ENCODE assay signal across 21 mouse cellular contexts in the genomic region with DNA sequence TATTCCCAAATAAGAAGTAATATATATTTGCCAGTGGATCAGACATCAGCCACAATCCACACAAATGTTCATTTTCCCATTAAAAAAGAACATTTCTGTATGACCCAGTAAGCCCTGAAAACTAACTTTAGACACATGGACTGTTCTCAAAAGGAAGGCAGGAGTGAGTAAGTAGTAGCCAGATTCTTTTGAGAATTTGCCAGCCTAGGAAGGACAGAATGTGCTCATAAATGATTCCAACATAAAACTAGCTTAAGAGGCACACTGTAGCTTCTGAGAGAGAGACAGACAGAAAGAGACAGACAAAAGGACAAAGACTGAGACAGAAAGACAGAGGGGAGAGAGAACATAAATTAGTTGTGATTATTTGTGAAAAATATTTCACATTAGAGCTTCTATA.
DNase-seq lines count a peak whose midpoint lies in the region; ATAC-seq and TF ChIP-seq lines count a peak whose summit lies in the region.
"Had no signal": no experiment of that assay in that cellular context is flagged by ENCODE, and none has a peak within 500 bp of the region (broad histone marks: within the 10 kb centered on the region; RNA-seq: fewer than 3 reads in every experiment).

No protein-coding gene starts in this region.

- H3K4me3 ChIP-seq in heart, embryonic 12.5 days: no peak overlapping the region
- H3K4me3 ChIP-seq in lung, postnatal 0 days (ENCODE audit: low read depth, low read length): no peak overlapping the region
- H3K4me3 ChIP-seq: embryonic facial prominence, embryonic 15.5 days; erythroblast, embryonic 14.5 days; forebrain, embryonic 10.5 days; hindbrain, embryonic 13.5 days had no signal

- H3K4me1 ChIP-seq in heart, embryonic 12.5 days (replicated peaks): peaks cover 5% of the 10 kb centered on the region; the same call in 1 of the 2 replicates
- no peaks in the 10 kb centered on the region for H3K4me1 ChIP-seq in lung, postnatal 0 days (ENCODE audit: insufficient read depth, low read depth, low read length)
- H3K4me1 ChIP-seq: embryonic facial prominence, embryonic 15.5 days; hindbrain, embryonic 13.5 days had no signal

- no peak overlapping the region for H3K4me2 ChIP-seq in heart, embryonic 12.5 days
- H3K4me2 ChIP-seq in lung, postnatal 0 days (replicated peaks; ENCODE audit: low read depth, low read length): no peak overlapping the region
- H3K4me2 ChIP-seq: hindbrain, embryonic 13.5 days had no signal

- no peaks in the 10 kb centered on the region for H3K36me3 ChIP-seq in heart, embryonic 12.5 days
- H3K36me3 ChIP-seq in lung, postnatal 0 days (ENCODE audit: insufficient read depth, low read length): no peaks in the 10 kb centered on the region
- H3K36me3 ChIP-seq: embryonic facial prominence, embryonic 15.5 days; forebrain, embryonic 10.5 days; hindbrain, embryonic 13.5 days had no signal

- H3K27me3 ChIP-seq in heart, embryonic 12.5 days (replicated peaks): no peaks in the 10 kb centered on the region
- H3K27me3 ChIP-seq in lung, postnatal 0 days (replicated peaks; ENCODE audit: insufficient read depth, low read length): no peaks in the 10 kb centered on the region
- H3K27me3 ChIP-seq: embryonic facial prominence, embryonic 15.5 days; hindbrain, embryonic 13.5 days had no signal

- H3K9me3 ChIP-seq in heart, embryonic 12.5 days (replicated peaks): no peaks in the 10 kb centered on the region
- H3K9me3 ChIP-seq in lung, postnatal 0 days (ENCODE audit: low read length): no peaks in the 10 kb centered on the region
- H3K9me3 ChIP-seq: embryonic facial prominence, embryonic 15.5 days; forebrain, embryonic 10.5 days; hindbrain, embryonic 13.5 days had no signal

- no peak overlapping the region for H3K27ac ChIP-seq in heart, embryonic 12.5 days (ENCODE audit: poor library complexity, severe bottlenecking)
- H3K27ac ChIP-seq in lung, postnatal 0 days (ENCODE audit: low read length): no peak overlapping the region
- H3K27ac ChIP-seq: embryonic facial prominence, embryonic 15.5 days; forebrain, embryonic 10.5 days; hindbrain, embryonic 13.5 days; hindbrain, postnatal 0 days had no signal

- TF ChIP-seq CTCF in lung, postnatal 0 days (IDR thresholded peaks at IDR 0.05): no peak

- TF ChIP-seq EP300 in lung, postnatal 0 days (IDR thresholded peaks at IDR 0.05): no peak

- H3K9ac ChIP-seq in heart, embryonic 12.5 days: no peak overlapping the region
- H3K9ac ChIP-seq in lung, postnatal 0 days (replicated peaks; ENCODE audit: low read depth): no peak overlapping the region
- H3K9ac ChIP-seq: embryonic facial prominence, embryonic 15.5 days; hindbrain, embryonic 13.5 days had no signal

- ATAC-seq in heart, embryonic 12.5 days (ENCODE audit: insufficient number of reproducible peaks, low FRiP score): no peak
- ATAC-seq in lung, postnatal 0 days: no peak
- ATAC-seq: forebrain, embryonic 14.5 days; hindbrain, postnatal 0 days had no signal

- peak; percentile 64 for DNase-seq in gastrocnemius, adult 18-20 months (ENCODE audit: low spot score)
- no peak for DNase-seq in gastrocnemius, postnatal 25 days
- DNase-seq in heart, adult 9 months (ENCODE audit: low spot score in 2 of 2): peak; percentile 5 to 13
- DNase-seq in lung, postnatal 36 days: peak; percentile 35
- no peak for DNase-seq in lung, postnatal 0 days (ENCODE audit: low spot score)
- DNase-seq in layer of hippocampus, adult 18-20 months (ENCODE audit: low spot score in 2 of 2): no peak
- DNase-seq: adrenal gland, postnatal 10 days; cerebellum, adult 11 months; cerebellum, adult 8-10 months; cerebellum, postnatal 14 days; embryo, embryonic 11 days; gastrocnemius, postnatal 36 days; heart, adult 11 months; heart, postnatal 14 days had no signal

Comparison
In these comparisons a context has a peak if more than half of its experiments do, and no peak if none do; other contexts are left out.
1. DNase-seq: peak in gastrocnemius, adult 18-20 months (single experiment), heart, adult 9 months (2 of 2) and lung, postnatal 36 days (single experiment); none in gastrocnemius, postnatal 25 days (single experiment), lung, postnatal 0 days (single experiment) and layer of hippocampus, adult 18-20 months (0 of 2).